Comparison of ENCODE assay signal across 8 mouse cellular contexts in the genomic region with DNA sequence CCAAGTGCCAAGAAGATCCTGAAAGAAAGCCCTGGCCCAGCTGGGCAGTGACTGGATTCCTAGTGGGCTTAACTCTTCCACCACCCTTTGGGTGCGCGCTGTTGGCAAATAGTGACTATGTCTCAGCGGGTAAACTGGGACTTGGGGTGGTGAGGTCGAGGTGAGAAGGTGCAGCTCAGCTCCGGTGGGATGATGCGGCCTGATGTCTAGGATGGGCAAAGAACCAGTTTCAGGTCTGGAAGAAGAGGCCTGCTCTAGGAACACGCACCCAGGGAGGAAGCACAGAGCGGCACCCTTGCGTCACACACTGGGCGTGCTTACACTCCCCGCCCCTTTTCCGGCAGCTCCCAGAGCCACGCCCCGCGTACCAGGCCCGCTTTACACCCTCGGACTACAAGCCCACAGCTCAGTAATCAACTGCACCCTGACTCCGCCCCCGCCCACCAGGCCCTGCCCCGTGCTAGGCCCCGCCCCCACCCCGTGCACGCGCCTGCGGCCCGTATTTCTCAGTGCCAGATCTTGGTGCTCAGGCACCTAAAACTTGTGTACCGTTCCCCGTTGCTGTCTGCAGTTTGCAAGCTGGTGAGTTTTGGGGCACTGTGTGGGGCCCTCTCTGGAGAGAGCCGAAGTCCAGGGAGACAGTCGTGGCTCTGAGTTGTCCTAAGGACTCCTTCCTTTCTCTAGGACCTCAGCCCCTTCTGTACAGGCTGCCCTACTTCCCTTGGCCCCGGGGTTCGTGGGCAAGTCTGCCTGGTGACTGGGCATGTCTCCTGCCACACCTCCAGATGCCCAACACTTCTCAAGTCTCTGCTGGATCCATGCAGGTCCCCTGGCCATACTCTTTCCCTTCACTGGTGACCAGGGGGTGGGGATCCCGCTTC. TPM values are rescaled to one million over a fixed set of nuclear protein-coding genes. Genes with fewer than 3 reads are reported as not detected.
A peak's percentile ranks its signal among the peaks of the same experiment; 100 is the strongest.
DNase-seq lines count a peak whose midpoint lies in the region; ATAC-seq and TF ChIP-seq lines count a peak whose summit lies in the region.

A gene (plus strand): TSS at position 509 of the 881 bp plus-strand sequence.

- H3K27ac ChIP-seq in brown adipose tissue, adult 24 weeks (replicated peaks; ENCODE audit: low read depth, low read length), result peak within 1 kb of the TSS; percentile 53
- peak within 1 kb of the TSS; percentile 25; the same call in 1 of the 2 replicates for H3K27ac ChIP-seq in heart, embryonic 11.5 days (ENCODE audit: low read depth, low read length)
- H3K27ac ChIP-seq in kidney, embryonic 15.5 days, result peak within 1 kb of the TSS; percentile 45; the same call in 1 of the 2 replicates
- H3K27ac ChIP-seq in limb, embryonic 15.5 days, result peak within 1 kb of the TSS; percentile 62
- no peak within 1 kb of the TSS; the same call in 1 of the 2 replicates for H3K27ac ChIP-seq in midbrain, postnatal 0 days (ENCODE audit: low read depth, low read length)

- ATAC-seq in erythroid progenitor cell, adult 5-6 weeks (replicated peaks; ENCODE audit: low FRiP score, poor library complexity, severe bottlenecking), result peak; percentile 91
- ATAC-seq in heart, embryonic 11.5 days (replicated peaks; ENCODE audit: insufficient number of reproducible peaks, low FRiP score, low TSS enrichment), result peak; percentile 99
- peak; percentile 99 for ATAC-seq in kidney, embryonic 15.5 days (replicated peaks; ENCODE audit: low FRiP score)
- peak; percentile 97 for ATAC-seq in limb, embryonic 15.5 days (ENCODE audit: insufficient number of reproducible peaks, low FRiP score, low TSS enrichment, low read depth)
- peak; percentile 90 for ATAC-seq in midbrain, postnatal 0 days (ENCODE audit: low FRiP score)

- peak; percentile 90 to 94 for DNase-seq in B cell, adult 2 months
- DNase-seq in midbrain, postnatal 0 days (ENCODE audit: low spot score), result peak; percentile 87
- peak; percentile 61 to 94 for DNase-seq in spleen, postnatal 10 days (ENCODE audit: low spot score in 2 of 2)

- H3K4me2 ChIP-seq in heart, embryonic 11.5 days, result peak within 1 kb of the TSS; percentile 64
- peak within 1 kb of the TSS; percentile 68 for H3K4me2 ChIP-seq in kidney, embryonic 15.5 days
- peak within 1 kb of the TSS; percentile 53 for H3K4me2 ChIP-seq in limb, embryonic 15.5 days
- peak within 1 kb of the TSS; percentile 58 for H3K4me2 ChIP-seq in midbrain, postnatal 0 days (ENCODE audit: low read depth, low read length, poor library complexity, severe bottlenecking)

- TF ChIP-seq CTCF in midbrain, postnatal 0 days (IDR thresholded peaks at IDR 0.05), result no peak

- peak within 1 kb of the TSS; percentile 68 for H3K9ac ChIP-seq in heart, embryonic 11.5 days (ENCODE audit: low read depth, low read length)
- H3K9ac ChIP-seq in kidney, embryonic 15.5 days, result peak within 1 kb of the TSS; percentile 48
- H3K9ac ChIP-seq in limb, embryonic 15.5 days, result peak within 1 kb of the TSS; percentile 24; the same call in 1 of the 2 replicates
- H3K9ac ChIP-seq in midbrain, postnatal 0 days (replicated peaks; ENCODE audit: low read length, poor library complexity, severe bottlenecking), result peak within 1 kb of the TSS; percentile 33

- H3K36me3 ChIP-seq in heart, embryonic 11.5 days (ENCODE audit: control insufficient read depth, insufficient read depth, low read length), result no peaks in the 10 kb centered on the region
- H3K36me3 ChIP-seq in kidney, embryonic 15.5 days, result no peaks in the 10 kb centered on the region
- no peaks in the 10 kb centered on the region for H3K36me3 ChIP-seq in limb, embryonic 15.5 days
- no peaks in the 10 kb centered on the region for H3K36me3 ChIP-seq in midbrain, postnatal 0 days (ENCODE audit: insufficient read depth, low read length)

- peak within 1 kb of the TSS; percentile 58 for H3K4me3 ChIP-seq in brown adipose tissue, adult 24 weeks (ENCODE audit: insufficient read depth, low read depth, low read length)
- H3K4me3 ChIP-seq in heart, embryonic 11.5 days (ENCODE audit: low read depth, low read length), result peak within 1 kb of the TSS; percentile 38
- H3K4me3 ChIP-seq in kidney, embryonic 15.5 days (replicated peaks), result peak within 1 kb of the TSS; percentile 47
- H3K4me3 ChIP-seq in limb, embryonic 15.5 days, result peak within 1 kb of the TSS; percentile 37
- peak within 1 kb of the TSS; percentile 27 for H3K4me3 ChIP-seq in midbrain, postnatal 0 days (ENCODE audit: low read depth, low read length)

- no peaks in the 10 kb centered on the region for H3K27me3 ChIP-seq in heart, embryonic 11.5 days (ENCODE audit: control insufficient read depth, insufficient read depth, low read length)
- no peaks in the 10 kb centered on the region for H3K27me3 ChIP-seq in kidney, embryonic 15.5 days
- H3K27me3 ChIP-seq in limb, embryonic 15.5 days, result no peaks in the 10 kb centered on the region
- H3K27me3 ChIP-seq in midbrain, postnatal 0 days (ENCODE audit: insufficient read depth, low read length), result no peaks in the 10 kb centered on the region

- no peaks in the 10 kb centered on the region for H3K9me3 ChIP-seq in heart, embryonic 11.5 days (replicated peaks; ENCODE audit: control insufficient read depth, low read length)
- no peaks in the 10 kb centered on the region for H3K9me3 ChIP-seq in kidney, embryonic 15.5 days (replicated peaks)
- no peaks in the 10 kb centered on the region for H3K9me3 ChIP-seq in limb, embryonic 15.5 days
- H3K9me3 ChIP-seq in midbrain, postnatal 0 days (ENCODE audit: low read length), result no peaks in the 10 kb centered on the region

- 10% methylated on average over 33 of the region's 33 CpGs for WGBS in heart, embryonic 11.5 days (ENCODE audit: insufficient replicate concordance)
- WGBS in kidney, embryonic 15.5 days, result 9% methylated on average over 31 of the region's 33 CpGs
- 8% methylated on average over 32 of the region's 33 CpGs for WGBS in limb, embryonic 15.5 days
- 12% methylated on average over 33 of the region's 33 CpGs for WGBS in midbrain, postnatal 0 days

- peaks cover 8% of the 10 kb centered on the region; the same call in 1 of the 2 replicates for H3K4me1 ChIP-seq in brown adipose tissue, adult 24 weeks (ENCODE audit: control insufficient read depth, insufficient read depth, insufficient read length, low read length)
- H3K4me1 ChIP-seq in heart, embryonic 11.5 days (ENCODE audit: control insufficient read depth, insufficient read depth, low read length), result peaks cover 15% of the 10 kb centered on the region
- H3K4me1 ChIP-seq in kidney, embryonic 15.5 days, result peaks cover 10% of the 10 kb centered on the region
- peaks cover 14% of the 10 kb centered on the region for H3K4me1 ChIP-seq in limb, embryonic 15.5 days
- H3K4me1 ChIP-seq in midbrain, postnatal 0 days (ENCODE audit: insufficient read depth, low read length), result no peaks in the 10 kb centered on the region; the same call in 1 of the 2 replicates

RNA-seq across cellular contexts. Expression of the gene that starts here (rescaled TPM):
- polyA plus RNA-seq in brown adipose tissue, adult 24 weeks (2012; ENCODE audit: insufficient read depth, insufficient read length, missing spikeins), result 9.9 and 13.2 TPM in 2 replicates
- not detected in 2 replicates for total RNA-seq in erythroid progenitor cell, adult 5-6 weeks (2015; ENCODE audit: low replicate concordance)
- 0.83 TPM in 1 of 2 replicates, not detected in the other for total RNA-seq in erythroid progenitor cell, adult 5-6 weeks (2017; ENCODE audit: low replicate concordance)
- polyA plus RNA-seq in heart, embryonic 11.5 days (2014; fragmentation: Nextera tagmentation; extraction: Ambion mirVana), result 5.5 and 5.6 TPM in 2 replicates
- polyA plus RNA-seq in kidney, embryonic 15.5 days (2015; fragmentation: Nextera tagmentation; extraction: Ambion mirVana), result 5.0 and 5.8 TPM in 2 replicates
- 5.7 and 6.1 TPM in 2 replicates for polyA plus RNA-seq in limb, embryonic 15.5 days (2015; fragmentation: Nextera tagmentation; extraction: Ambion mirVana)
- 0.66 and 0.90 TPM in 2 replicates for total RNA-seq in midbrain, postnatal 0 days (2014; rRNA removed)
- polyA plus RNA-seq in midbrain, postnatal 0 days (2015; fragmentation: Nextera tagmentation; extraction: Ambion mirVana), result 1.3 and 1.4 TPM in 2 replicates

Comparison
In these comparisons a context has a peak if more than half of its experiments do, and no peak if none do; other contexts are left out.
1. Peak in ATAC-seq in erythroid progenitor cell, adult 5-6 weeks; RNA of the gene not detected or under 1 TPM.